Mouse (Mus musculus): ENCODE results near the gene Fam129a.
A peak's percentile ranks its signal among the peaks of the same experiment; 100 is the strongest.
"Not testable (repeated sequence)": the region's sequence is repeated elsewhere in the genome, so short reads cannot be mapped to it uniquely, and the experiment has no call there.

Gene Fam129a

DNA sequence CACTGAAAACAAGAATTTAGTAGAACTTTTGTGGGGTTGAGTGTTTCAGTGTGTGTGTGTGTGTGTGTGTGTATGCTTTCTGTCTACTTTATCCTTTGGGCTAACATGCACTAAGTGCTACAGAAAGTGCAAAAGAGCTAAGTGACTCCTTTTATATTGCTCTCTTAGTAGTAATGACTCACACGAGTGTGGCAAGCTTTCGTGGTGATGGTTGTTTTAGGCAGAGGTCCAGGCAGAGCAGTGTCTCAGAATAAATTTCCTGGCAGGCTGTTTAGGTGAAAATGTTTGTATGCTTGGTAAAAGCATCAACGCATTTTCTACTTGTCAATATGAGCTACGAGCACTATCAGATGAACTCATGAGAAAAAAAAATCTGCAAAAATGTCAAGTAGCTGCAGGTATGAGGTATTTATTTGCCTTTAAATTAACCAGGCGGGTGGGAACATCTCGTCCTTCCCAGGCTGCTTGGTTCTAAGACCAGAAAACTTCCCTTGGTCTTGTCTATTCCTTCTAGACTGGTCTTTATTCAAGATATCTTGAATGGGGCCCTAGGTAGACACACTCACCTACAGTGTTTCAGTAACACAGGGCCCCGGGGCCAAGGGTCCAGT lies 119.7 kb downstream of the Fam129a start:
- no peak for DNase-seq (ENCODE audit: low read depth, low spot score)

DNA sequence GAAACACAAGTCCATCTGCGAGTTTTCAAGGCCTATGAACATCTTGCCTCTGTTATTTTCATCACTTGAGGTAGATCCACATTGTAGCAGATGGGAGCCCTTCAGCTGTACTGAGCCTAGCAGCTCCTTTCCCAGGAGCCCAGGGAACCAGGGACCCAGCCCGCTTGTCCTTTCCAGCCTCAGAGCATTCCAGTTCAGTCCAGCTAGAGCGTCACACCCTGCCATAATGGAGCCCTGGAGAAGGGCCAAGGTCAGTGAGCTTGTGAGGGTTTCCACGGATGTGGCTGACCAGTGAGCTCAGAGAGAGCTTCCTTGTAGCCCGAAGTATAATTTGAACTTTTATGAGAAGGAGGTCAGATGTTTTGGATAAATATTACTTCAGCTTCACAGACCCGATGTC lies 121.9 kb downstream of the Fam129a start:
- not testable (repeated sequence) for DNase-seq (ENCODE audit: low read depth, low spot score)

DNA sequence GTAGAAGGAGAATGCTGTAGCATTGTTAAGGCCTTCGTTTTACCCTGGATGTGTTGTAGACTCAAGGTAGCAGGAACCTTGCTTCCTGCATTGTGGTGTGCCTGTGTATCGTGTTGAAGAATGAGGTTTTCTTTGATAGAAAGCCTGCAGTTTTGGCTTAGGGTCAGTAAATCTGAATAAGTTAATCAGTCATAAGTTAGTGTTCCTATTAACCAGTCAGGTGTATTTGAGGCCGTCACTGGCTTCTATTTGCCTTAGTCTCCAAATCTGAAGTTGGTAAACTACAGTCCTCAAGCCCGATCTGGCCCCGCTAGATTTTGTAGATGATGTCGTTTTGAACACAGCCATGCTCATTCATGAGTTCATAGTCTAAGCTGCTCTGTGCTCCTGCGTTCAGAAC lies 125.8 kb downstream of the Fam129a start:
- no peak for DNase-seq (ENCODE audit: low read depth, low spot score)

DNA sequence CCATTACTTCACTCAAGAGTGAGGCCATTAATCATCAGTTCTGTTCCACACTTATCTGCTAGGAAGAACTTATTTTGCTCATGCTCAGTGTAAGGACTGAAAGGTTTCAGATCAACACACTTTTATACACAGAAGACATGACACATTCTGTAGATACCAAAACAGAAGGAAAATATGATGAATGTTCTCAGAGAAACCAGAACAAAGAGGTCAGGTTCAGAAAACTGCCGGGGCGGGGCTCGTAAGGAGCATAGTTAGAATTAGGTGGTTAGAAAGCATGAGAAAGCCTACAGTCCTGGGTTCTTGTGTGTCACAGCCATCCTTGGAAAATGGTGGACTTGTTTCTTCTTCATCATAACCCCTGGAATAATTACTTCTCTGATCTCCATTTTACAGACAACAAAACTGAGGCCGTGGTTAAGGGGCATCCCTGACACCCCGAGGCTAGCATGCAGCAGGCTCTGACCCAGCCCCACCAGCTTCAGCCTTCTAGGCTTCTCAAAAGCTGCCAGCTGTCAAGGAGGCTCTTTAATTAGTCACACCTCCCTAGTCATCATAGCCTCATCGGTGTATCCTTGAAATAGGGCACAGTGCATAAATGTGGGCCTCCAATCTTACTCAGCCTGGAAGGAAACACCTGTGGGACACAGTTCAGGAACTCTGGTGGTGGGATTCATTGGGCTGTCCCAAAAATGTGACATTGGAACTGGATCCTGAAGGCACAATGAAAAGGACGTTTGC lies 127.1 kb downstream of the Fam129a start:
- no peak for DNase-seq (ENCODE audit: low read depth, low spot score)

DNA sequence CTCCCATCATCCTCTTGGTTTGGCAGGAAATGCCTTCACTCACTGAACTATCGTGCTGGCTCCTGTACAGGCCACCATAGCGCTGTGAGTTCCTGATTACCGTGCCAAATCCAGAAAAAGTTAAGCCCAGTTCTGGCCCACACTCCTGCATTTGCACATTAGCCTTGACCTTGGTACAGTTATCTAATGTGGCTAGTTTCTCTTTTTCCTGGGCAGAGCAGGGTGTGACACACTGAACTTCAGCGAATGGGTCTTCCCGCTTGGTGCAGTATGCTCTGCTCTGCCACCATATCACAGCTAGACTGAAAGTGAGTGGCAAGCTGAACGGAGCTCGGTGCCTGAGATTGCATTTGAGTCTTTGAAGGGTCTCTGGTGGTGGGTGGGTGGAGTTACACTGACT lies 128.4 kb downstream of the Fam129a start:
- DNase-seq (ENCODE audit: low read depth, low spot score) = no peak

DNA sequence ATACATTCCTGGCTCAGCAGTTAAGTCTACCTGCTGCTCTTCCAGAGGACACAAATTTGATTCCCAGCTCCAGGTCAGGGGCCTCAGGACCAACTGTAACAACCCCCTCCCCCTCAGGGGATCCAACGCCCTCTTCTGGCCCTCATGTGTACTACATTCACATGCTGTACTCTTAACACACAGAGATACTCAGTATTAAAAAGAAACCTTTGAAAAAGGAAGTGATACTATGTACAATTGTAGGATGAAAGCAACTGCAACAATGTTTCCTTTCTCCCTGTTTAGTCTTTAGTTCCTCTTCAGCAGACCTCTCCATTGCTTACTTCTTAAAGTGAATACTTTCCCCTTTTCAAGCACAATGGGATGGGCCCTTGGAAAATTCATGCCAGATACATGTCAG lies 131.8 kb downstream of the Fam129a start:
- DNase-seq (ENCODE audit: low read depth, low spot score) = no peak

DNA sequence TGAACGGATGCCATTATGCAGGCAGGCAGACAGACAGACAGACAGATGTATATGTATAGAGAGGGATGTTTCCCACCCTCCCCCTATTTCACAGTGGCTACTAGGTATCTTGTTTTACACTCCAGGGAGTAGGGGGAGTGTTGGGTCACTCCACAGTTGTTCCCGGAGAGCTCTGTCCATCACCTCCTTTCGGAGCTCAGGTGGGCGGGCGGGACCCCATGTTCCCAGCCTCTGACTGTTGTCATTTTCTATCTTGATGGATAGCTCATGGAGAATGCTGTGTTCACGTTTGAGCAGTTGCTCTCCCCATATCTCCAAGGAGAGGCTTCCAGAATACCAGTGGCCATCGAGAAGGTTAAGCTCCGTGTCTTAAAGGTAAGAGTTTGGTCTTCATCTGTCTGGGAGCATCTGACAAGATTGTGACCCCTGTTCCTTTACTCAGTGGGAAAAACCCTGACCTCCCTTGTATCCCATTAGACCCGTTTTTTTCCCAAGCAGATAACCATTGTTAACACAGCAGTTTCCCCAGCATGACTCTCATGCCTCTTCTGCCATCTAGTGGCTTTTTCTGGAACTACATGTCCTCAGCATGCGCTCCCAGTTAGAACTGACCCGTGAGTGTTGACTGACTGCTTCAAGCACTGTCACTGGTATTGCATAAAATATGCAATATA lies 134.9 kb downstream of the Fam129a start:
- peak; percentile 89 for DNase-seq (ENCODE audit: low read depth, low spot score)

DNA sequence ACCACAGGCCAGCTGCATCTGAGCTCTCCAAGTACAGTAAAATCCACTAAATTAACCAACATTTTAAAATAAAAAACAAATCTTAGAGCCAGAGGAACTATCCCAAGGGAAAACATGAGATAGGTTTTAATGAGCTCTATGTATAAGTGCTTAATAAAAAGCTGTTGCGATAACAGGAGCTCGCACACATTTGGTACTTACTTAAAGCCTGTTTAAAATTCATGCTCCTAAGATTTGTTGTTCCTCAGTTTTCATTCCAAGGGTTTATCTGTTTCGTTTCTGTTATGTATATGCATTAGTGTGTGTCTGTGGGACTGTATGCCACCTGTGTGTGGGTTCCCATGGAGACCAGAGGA lies 135.4 kb downstream of the Fam129a start:
- no peak for DNase-seq (ENCODE audit: low read depth, low spot score)

DNA sequence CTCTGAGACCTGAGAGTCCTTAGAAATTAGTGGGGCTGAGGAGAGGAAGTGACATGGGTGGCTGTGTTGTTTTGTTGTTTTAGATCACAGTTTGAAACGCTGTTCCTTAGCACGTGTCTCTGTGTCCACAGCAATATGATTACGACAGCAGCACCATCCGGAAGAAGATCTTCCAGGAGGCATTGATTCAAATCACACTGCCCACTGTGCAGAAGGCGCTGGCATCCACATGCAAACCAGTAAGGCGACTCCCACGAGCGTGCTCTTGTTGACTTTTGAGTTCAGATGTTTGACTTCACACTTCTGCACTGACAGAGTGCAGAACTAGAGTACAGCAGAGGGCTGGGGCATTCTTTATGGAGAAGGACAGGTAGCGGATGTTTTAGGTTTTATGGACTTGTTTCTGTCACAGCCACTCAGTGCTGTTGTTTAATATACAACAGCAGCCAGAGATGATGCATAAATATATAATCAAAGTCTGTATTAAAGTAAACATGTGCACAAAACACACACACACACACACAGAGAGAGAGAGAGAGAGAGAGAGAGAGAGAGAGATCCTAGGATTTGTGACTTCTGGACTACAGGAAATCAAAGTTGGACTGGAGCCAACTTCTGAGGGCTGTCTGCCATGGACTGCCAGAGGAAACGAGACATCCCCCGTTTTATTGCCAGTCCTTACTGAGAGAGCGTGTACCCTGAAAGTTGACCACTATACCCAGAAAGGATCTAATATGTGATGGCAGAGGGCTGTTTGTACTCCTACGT lies 138.2 kb downstream of the Fam129a start:
- peak; percentile 65 for DNase-seq (ENCODE audit: low read depth, low spot score)

DNA sequence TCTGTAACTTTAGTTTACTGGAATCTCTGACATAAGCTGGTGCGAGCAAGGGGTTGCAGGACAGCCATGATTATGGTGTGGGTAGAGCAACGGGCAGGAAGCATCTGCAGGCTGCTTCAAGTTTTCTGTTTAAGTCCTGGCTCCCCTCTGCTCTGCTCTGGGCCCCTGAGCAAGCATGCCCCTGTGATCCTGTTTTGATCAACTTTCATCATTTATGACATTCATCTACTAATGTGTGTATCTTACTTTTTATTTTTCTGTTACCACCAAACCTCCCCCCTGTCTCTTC lies 138.7 kb downstream of the Fam129a start:
- DNase-seq (ENCODE audit: low read depth, low spot score) = no peak

DNA sequence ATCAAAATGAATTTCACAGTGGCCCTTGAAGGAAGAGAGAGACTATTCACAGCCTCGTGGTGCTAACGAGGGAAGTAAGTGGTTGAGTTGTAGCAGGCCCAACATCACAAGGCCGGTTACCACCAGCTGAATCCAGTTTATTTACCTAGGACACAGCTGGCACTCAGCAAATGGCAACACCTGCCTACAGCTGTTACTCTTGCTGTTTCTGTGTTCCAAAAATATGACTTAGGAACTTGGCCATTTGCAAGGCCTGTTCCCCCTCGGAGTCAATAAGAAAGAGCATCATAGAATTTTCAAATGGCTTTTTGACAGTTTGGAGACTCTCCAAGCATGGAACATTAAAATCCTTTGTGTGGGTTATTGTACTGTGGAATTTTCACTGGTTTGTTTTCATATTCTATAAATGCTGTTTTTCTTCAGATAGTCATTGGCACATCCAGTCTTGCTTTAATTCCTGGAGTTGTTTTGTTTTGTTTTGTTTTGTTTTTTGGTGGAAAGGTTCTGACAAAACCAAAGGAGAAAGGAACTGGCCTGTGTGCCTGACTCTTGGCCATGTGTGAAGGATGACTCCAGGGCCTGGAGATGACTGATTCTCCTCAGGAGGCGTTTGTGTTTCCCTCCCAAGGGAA lies 139.6 kb downstream of the Fam129a start:
- DNase-seq (ENCODE audit: low read depth, low spot score) = no peak

DNA sequence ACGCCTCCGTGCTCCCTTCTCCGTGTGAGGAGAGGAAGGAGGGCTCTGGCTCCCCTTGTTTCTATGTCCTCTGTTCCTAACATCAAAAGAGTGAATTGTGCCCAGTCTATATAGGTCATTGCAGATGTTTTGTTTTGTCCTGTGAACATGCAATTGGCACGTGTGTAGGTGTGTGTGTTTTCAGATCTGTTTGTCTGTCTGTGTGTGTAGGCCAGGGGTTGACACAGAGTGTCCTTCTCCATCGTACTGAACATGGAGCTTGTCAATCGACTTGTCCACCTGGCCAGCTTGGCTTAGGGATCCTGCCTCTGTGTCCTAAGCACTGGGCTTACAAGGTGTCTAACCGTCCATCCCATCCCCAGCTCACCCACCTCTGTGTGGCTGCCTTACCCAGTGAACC lies 140.1 kb downstream of the Fam129a start:
- no peak for DNase-seq (ENCODE audit: low read depth, low spot score)

DNA sequence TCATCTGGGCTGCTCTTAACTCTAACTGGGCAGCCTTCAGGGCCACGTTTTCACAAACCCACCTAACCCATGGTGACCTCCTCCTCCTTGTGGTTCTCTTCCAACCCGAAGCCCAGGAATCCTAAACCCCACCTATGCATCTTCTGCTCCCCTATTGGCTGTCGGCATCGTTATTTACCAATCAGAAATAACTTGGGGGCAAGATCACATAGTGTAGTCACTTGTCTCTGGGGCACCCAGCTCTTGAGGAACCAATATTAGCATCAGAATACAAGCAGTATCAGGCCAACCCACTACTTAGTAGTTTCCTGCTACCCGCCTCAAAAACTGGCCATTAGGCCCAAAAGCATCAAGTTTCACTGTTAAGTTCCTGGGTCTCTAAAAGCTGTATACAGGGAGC lies 141.7 kb downstream of the Fam129a start:
- DNase-seq (ENCODE audit: low read depth, low spot score) = no peak

DNA sequence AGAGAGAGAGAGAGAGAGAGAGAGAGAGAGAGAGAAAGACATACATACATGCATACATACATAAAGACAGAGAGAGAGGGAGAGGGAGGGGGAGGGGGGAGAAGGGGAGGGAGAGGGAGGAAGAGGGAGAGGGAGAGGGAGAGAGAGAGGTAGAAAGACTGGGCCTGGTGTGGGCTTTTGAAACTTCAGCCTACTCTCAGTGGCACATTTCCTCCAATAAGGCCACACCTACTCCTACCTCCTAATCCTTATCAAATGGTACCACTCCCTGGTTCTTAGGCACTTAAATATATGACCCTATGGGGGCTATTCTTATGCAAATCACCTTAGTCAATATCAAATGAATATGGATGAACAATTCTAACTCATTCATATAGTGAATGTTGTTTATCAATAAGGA lies 142.6 kb downstream of the Fam129a start:
- no peak for DNase-seq (ENCODE audit: low read depth, low spot score)

DNA sequence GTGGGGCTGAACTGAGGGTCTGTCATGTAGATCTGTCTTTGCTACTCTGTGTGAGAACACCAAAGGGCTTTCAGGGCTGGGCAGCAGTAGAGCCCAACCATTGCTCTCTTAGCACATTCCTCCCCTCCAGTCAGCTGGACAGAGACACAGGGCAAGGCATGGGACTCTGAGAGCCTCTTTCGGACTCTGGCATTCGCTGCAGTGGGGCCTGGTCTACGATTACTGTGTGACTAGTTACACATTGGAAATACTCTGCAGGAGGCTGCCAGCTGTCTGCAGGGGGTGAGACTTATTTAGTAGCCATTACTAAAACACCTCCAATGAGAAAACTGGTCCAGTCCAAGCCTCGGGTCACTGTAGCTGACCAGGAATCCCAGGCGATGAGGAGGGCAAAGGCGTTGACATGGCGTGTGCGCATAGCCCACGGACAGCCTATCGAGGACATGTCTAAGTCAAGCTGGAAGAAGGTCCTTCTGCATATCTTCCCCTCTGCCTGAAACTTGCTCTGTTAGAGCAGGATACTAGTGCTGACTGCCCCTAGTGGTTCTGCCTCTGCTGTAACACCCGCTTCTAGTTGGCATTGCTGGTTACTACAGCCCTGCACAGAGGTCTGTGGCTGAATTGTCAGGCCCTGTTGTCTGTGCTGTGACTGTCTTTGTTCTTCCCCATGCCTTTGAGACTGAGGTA lies 145.2 kb downstream of the Fam129a start:
- no peak for DNase-seq (ENCODE audit: low read depth, low spot score)

DNA sequence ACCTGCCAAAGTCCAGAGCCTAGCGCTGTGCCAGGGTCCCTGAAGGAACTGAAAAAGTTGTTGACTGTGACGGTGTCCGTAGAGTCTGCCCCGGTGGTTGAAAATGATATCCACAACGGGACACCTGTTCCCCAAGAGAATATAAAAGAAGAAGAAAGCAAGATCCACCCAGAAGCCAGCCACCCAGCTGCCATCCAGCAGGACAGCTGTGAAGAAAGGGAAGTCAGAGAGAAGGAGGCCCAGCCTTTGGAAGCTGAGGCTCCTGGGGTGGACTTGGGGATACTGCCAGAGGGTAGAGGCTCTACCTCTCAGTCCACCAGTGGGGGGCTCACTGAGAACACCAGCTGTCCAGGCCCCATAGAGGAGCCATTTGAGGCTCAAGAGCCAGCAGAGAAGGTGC lies 146.6 kb downstream of the Fam129a start:
- DNase-seq (ENCODE audit: low read depth, low spot score) = no peak

DNA sequence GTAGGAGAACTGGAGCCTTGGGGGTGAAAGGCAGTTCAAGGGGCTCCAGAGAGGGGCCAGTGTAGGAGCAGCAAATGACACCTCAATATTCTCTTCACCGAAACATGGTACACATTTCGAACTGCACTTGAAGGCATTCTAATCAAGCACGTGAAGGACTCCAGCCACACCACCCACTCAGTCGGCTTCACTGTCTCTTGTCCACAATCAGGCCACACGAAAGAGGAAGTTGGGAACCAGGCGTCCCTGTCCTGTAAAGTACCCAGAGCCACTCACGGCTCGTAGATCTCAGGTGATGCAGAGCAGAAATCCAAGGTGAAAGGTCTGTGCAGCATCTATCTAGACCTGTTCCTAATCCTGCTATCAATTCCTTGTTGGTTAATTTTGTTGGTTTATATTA lies 147.6 kb downstream of the Fam129a start:
- DNase-seq (ENCODE audit: low read depth, low spot score) = no peak

DNA sequence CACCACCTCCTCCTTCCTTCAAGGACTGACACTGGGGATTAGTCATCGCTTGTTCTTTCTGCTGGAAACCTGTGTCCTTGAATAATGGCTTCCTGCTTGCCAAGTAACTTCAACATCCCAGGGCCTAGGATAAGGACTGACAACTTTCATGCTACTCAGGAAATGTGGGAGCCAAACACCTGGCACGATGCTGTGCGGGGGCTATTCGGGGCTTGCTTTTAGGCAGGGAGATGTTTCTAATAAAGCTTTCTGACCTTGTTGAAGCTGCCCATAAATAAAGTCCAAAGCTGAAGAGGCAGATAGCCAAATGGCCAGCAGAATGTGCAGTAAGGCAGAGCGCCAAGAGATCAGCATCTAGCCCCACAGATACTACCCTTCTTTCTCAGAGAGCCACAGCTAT lies 148.9 kb downstream of the Fam129a start:
- no peak for DNase-seq (ENCODE audit: low read depth, low spot score)

DNA sequence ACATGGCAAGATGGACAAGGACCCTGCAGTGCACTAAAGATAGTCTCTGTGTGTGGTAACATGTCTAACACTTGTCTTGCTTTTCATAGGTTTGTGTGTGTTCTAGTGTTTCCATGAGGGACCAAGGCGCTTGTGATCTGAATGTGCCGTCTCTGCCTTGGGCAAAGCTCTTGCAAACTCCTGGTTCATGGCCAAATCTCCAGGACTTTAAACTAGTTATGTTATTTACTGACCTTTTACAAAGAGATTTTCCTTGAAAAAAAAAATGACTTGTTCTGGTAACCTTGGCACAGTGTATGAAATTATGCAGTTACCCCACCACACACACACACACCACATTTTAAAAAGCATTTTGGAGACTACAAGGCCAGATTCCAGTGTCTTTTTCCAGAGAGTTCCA lies 149.6 kb downstream of the Fam129a start:
- DNase-seq (ENCODE audit: low read depth, low spot score) = no peak

DNA sequence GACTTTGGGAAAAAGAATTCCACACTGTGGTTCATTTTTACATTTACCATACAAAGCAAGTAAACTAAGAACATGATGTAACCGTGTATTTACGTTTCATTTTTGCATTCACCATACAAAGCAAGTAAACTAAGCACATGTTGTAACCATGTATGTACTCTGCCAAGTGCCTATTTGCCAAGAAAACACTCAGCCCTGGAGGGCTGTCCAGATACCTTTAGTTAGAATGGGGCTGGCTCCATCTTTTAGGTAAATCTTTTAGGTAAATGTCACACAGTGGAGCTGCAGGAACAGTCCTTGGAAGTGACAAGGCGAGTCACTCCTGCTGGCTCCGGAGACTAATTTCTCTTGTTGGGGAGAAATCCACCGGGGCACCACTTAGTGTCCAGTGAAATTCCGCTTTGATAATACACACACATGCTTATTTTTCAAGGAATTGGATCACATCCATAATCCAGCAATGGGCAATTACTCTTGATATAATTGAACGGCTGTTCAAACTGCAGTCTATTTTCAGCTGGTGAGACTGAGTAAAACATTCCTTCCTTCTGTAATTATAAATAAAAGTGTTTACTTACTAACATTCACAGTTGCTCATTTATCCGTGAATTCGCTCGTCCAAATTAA lies 150.5 kb downstream of the Fam129a start:
- DNase-seq (ENCODE audit: low read depth, low spot score) = no peak

DNA sequence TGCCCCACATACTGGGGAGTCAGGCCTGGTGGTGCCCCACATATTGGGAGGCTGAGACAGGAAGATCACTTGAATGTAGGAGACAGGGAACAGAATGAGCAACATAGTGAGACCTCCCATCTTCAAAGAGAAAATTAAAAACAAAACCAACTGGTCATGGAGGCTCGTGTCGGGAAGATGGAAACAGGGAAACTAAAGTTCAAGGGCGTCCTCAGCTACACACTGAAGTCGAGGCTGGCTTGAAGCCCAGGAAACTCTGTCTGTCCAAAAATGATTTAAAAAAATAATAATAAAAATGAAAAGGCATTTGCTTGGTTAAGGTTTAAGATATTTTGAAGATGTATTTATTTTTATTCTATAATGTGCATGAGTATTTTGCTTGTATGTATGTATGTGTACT lies 152.8 kb downstream of the Fam129a start:
- no peak for DNase-seq (ENCODE audit: low read depth, low spot score)
